Mouse (Mus musculus) heart, embryonic 16.5 days (tissue): ENCODE results near the gene Dscam. TPM values are rescaled to one million over a fixed set of nuclear protein-coding genes. Genes with fewer than 3 reads are reported as not detected.

Experiments
- ATAC-seq: fragments of 200-750 bp; cut with Nextera tagmentation; replicated peaks from 2 replicates; pipeline ENCODE4 v1.8.0; 2017; ENCODE audit warnings: moderate number of reproducible peaks; ENCODE audit not compliant: insufficient read depth, low FRiP score; ENCODE audit errors: extremely low read depth
- H3K27ac ChIP-seq: fragments of 300-500 bp; sonication (generic); 2 replicates; pipeline ENCODE4 v1.5.1; 2014; ENCODE audit warnings: mild to moderate bottlenecking, low read length, control low read depth, moderate library complexity
- H3K27me3 ChIP-seq: fragments of 300-500 bp; sonication (generic); 2 replicates; pipeline ENCODE4 v1.6.1; 2014; ENCODE audit warnings: low read length, mixed read lengths; ENCODE audit not compliant: control insufficient read depth, insufficient read depth
- H3K36me3 ChIP-seq: fragments of 300-500 bp; sonication (generic); 2 replicates; pipeline ENCODE4 v1.6.1; 2014; ENCODE audit not compliant: control insufficient read depth, insufficient read depth
- H3K4me1 ChIP-seq: fragments of 300-500 bp; sonication (generic); 2 replicates; pipeline ENCODE4 v1.6.1; 2014; ENCODE audit warnings: low read length, mixed read lengths; ENCODE audit not compliant: control insufficient read depth, insufficient read depth
- H3K4me2 ChIP-seq: fragments of 300-500 bp; sonication (generic); 2 replicates; pipeline ENCODE4 v1.6.1; 2014; ENCODE audit warnings: low read depth, mild to moderate bottlenecking, control low read depth, low read length
- H3K4me3 ChIP-seq: fragments of 300-500 bp; sonication (generic); 2 replicates; pipeline ENCODE4 v1.5.1; 2014; ENCODE audit warnings: mild to moderate bottlenecking, control low read depth, low read length
- H3K9ac ChIP-seq: fragments of 300-500 bp; sonication (generic); 2 replicates; pipeline ENCODE4 v1.6.1; 2014; ENCODE audit warnings: low read length, control low read depth
- H3K9me3 ChIP-seq: fragments of 300-500 bp; sonication (generic); replicated peaks from 2 replicates; pipeline ENCODE4 v1.6.1; 2016; ENCODE audit warnings: low read length; ENCODE audit not compliant: control insufficient read depth
- WGBS: fragments of 180-500 bp; shearing (Covaris S2); extraction: QIAGEN DNeasy Blood & Tissue Kit; methylation state at CpG from one replicate; pipeline ENCODE4 v1.1.7; 2014; 5-methylcytosine and 5-hydroxymethylcytosine counted together
- polyA plus RNA-seq: library from polyadenylated mRNA; unstranded; fragments of >200 nt; fragmentation: Nextera tagmentation; extraction: Ambion mirVana; gene quantifications from 2 replicates; pipeline ENCODE4 v1.2.1, GENCODE M21; 2015

Gene Dscam
- polyA plus RNA-seq, 1 experiment from 2014 or later: not detected

DNA sequence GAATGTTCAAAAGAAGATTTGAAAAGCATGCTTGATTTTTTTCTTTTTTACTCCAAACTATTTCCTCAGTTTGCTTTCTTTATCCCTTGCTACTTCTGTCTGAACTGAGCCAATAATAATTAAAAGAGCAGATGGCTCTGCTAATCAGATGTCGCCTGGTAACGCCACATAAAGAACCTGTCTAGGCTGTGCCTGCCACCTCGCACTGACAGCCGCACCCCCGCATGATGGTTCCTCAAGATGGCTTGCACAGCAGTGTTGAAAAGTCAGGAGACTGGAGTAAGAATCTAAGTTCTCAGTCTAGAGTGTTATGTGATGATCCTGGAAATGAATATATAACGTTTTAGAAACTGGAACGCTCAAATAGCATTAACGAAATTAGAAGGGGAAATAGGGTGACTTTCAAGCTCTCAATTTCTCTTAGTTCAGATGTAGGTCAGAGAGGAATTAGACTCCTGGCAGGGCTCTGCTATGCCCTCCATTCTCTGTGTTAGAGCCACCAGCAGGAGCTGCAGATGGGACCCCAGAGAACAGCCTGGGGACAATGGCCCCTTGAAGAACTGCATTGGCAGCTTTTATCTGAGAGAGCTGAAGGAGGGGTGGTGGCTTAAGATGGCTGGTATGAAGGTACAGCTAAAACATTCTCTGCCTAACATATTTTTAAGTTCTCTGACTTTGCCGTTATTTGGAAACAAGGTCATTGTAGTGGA is 326.7 kb downstream of the Dscam start:
- Histone ChIP-seq H3K4me1 (no peaks in the 10 kb centered on the region), H3K4me3 (no peak overlapping the region), H3K36me3 (no peaks in the 10 kb centered on the region), H3K9ac (no peak overlapping the region), H3K4me2 (no peak overlapping the region), H3K9me3 (no peaks in the 10 kb centered on the region), H3K27me3 (no peaks in the 10 kb centered on the region), H3K27ac (no peak overlapping the region)
- no peak for ATAC-seq
- WGBS: 61% methylated on average over 9 of the region's 9 CpGs

DNA sequence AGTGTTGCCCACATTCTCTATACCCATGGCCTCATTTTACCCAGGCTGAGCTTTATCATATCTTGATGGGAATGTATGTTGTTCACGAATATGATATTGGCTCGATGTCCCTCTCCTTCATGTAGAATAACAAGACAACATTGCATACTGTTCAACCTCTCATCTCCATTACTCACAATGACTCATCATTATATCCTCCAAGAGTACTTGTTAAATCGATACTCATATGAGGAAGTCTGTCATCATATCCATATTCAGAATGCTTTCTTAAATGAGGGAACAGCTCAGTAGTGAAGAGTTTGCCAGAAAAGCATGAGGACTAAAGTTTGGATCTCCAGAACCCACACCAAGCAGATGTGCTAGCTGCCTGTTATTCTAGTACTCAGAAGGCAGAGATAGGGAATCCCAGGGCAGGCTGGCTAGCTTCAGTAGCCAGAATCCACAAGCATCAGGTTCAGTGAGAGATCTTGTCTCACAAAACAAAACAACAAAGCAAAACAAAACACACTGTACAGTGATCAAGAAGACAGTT is 327.7 kb downstream of the Dscam start:
- no peak overlapping the region for H3K9ac ChIP-seq
- no peaks in the 10 kb centered on the region for H3K4me1 ChIP-seq
- H3K4me2 ChIP-seq: no peak overlapping the region
- no peak overlapping the region for H3K4me3 ChIP-seq
- ATAC-seq: no peak
- no peaks in the 10 kb centered on the region for H3K36me3 ChIP-seq
- H3K27ac ChIP-seq: no peak overlapping the region
- no peaks in the 10 kb centered on the region for H3K27me3 ChIP-seq
- 79% methylated on average over 3 of the region's 3 CpGs for WGBS
- H3K9me3 ChIP-seq: no peaks in the 10 kb centered on the region

DNA sequence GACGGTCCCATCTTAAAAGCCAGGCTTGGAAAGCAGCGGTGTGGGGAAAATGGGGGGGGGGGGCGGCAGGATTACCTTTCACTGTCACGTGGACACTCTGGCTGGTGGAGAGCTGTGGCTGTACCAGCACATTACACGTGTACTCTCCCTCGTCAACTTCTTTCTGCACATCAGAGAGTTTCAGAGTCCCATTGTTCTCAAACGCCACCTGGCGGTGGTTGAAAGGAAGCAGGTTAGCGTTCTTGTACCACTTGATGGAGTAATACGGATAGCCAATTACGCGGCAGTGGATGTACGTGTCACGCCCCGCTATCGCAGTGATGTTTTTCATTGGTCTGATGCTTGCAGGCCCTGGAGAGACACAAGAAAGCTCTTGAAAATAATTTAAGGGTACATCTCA is 350.9 kb downstream of the Dscam start:
- H3K27me3 ChIP-seq: no peaks in the 10 kb centered on the region; the same call in 1 of the 2 replicates
- no peak for ATAC-seq
- no peaks in the 10 kb centered on the region for H3K36me3 ChIP-seq
- WGBS: 23% methylated on average over 16 of the region's 16 CpGs
- no peak overlapping the region for H3K9ac ChIP-seq
- H3K4me3 ChIP-seq: no peak overlapping the region
- no peaks in the 10 kb centered on the region for H3K4me1 ChIP-seq
- no peak overlapping the region for H3K27ac ChIP-seq
- H3K9me3 ChIP-seq: no peaks in the 10 kb centered on the region
- H3K4me2 ChIP-seq: no peak overlapping the region

DNA sequence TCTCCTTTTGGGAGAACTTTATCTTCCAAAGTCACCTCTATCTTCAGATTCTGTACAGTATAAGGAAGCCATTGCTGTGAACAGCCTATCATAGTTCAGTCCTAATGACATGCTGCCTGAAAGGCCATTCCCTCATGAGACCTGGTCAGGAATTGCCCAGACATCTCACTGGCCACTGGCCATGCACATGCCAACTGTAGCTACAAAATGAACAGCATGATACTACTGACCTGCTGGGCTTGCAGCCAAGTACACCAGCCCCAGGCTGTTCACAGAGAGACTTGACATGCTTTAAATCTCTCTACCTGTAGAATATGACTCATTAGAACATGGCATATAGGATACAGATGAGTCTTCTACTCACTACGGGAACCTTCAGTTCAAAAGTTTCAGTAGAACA is 364.3 kb downstream of the Dscam start:
- peak; percentile 69 for ATAC-seq
- H3K9ac ChIP-seq: no peak overlapping the region

DNA sequence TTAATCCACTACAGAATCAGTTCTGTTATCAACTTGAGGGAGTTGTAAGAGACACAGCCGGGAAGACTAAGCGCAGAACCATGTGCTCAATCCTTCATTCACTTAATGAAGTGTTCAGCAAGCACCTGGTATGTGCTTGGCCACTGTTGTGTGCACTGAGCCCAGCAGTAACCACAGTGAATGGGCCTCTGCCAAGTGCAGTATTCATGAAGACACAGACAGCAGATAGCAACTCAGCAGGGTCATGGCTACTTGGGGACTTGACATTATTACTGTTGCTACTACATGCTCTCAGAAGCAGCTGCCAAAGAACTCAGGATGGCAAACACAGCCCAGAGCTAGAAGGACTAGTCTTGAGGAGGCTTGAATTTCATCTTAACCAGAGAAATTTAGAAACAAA is 367.9 kb downstream of the Dscam start:
- Histone ChIP-seq H3K27ac (no peak overlapping the region), H3K9me3 (no peaks in the 10 kb centered on the region), H3K4me3 (no peak overlapping the region), H3K27me3 (no peaks in the 10 kb centered on the region), H3K4me1 (peaks cover 10% of the 10 kb centered on the region), H3K9ac (no peak overlapping the region), H3K4me2 (no peak overlapping the region), H3K36me3 (no peaks in the 10 kb centered on the region)
- ATAC-seq: no peak
- 68% methylated on average over 2 of the region's 2 CpGs for WGBS

More for the DNA sequence above, 364.3 kb downstream of the Dscam start:
- Histone ChIP-seq H3K36me3 (no peaks in the 10 kb centered on the region), H3K4me1 (peaks cover 10% of the 10 kb centered on the region), H3K27me3 (no peaks in the 10 kb centered on the region), H3K9me3 (no peaks in the 10 kb centered on the region), H3K4me3 (no peak overlapping the region), H3K27ac (no peak overlapping the region), H3K4me2 (no peak overlapping the region)
- 68% methylated on average over 1 of the region's 1 CpGs for WGBS

DNA sequence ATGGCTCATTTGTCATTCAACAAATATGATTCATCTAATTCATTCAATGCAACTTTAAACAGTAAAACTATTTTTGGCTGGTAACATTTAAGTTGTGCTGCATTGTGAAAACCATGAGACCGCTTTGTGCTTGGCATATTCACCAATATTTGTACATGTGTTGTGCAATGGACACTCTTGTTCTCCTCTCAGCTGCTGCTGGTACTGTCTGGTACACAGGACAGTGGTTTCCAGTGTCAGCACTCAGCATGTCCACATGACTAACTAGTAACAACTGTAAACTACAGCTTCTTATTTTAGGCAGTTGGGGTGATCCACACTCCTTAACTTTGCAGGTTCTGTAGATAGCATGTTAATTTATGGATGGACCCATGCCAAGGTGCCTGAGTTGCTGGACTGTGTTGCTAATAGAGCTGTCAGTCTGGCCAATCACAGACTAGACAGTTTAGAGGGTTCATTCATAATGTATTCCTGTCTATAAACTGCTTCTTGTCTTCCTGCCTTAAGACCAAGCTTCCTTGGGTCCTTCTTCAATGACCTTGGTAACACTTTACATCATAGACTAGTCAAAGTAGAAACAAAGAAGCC is 368.8 kb downstream of the Dscam start:
- H3K4me3 ChIP-seq: no peak overlapping the region

DNA sequence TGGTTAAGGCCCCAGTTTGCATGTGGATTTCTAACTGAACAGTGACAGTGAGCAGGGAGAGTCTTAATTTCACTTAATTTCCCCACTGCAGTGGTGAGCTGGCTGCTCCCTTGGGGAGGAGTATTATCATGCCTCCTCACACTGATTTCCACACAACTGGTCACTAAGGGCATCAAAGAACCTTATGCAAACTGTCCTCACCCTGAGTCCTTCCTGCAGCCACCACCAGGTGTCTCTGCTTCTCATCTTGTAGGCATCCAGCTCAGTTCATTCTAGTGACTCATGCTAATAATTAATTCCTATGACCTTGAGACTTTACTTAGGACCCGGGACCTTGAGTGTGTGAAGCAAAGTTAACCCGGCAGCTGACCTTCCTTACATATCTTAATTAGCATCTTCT is 375.1 kb downstream of the Dscam start:
- H3K4me2 ChIP-seq: no peak overlapping the region
- no peaks in the 10 kb centered on the region for H3K36me3 ChIP-seq
- H3K4me1 ChIP-seq: no peaks in the 10 kb centered on the region
- 27% methylated on average over 2 of the region's 2 CpGs for WGBS
- H3K9ac ChIP-seq: no peak overlapping the region
- H3K27me3 ChIP-seq: no peaks in the 10 kb centered on the region
- ATAC-seq: no peak
- no peak overlapping the region for H3K27ac ChIP-seq
- no peaks in the 10 kb centered on the region for H3K9me3 ChIP-seq
- no peak overlapping the region for H3K4me3 ChIP-seq

More for the DNA sequence above, 368.8 kb downstream of the Dscam start:
- H3K27ac ChIP-seq: no peak overlapping the region
- H3K4me2 ChIP-seq: no peak overlapping the region
- no peaks in the 10 kb centered on the region for H3K27me3 ChIP-seq
- WGBS: 89% methylated on average over 1 of the region's 1 CpGs
- H3K4me1 ChIP-seq: peaks cover 5% of the 10 kb centered on the region; the same call in 1 of the 2 replicates
- H3K9me3 ChIP-seq: no peaks in the 10 kb centered on the region
- no peak overlapping the region for H3K9ac ChIP-seq
- no peak for ATAC-seq
- no peaks in the 10 kb centered on the region for H3K36me3 ChIP-seq

DNA sequence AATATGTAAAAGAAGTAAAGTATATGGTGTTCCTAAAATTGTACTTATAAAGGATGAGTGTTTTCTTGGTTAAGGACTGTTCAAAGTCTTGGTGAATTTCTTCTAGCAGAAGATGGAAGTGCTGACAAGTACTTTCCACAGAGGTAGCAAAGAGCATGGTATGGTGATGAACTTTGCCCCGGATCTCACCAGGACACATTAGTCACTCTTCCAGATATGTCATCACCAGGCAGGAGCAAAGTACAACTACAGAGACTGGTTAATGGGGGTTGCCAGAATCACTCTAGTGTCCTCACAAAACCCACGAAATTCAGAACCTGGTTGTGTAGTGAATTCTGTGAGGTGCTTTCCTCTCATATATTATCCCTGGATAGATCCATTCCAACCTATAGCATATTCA is 379.2 kb downstream of the Dscam start:
- Histone ChIP-seq H3K9me3 (no peaks in the 10 kb centered on the region), H3K9ac (no peak overlapping the region), H3K36me3 (no peaks in the 10 kb centered on the region), H3K27ac (no peak overlapping the region), H3K4me3 (no peak overlapping the region), H3K27me3 (no peaks in the 10 kb centered on the region), H3K4me1 (no peaks in the 10 kb centered on the region), H3K4me2 (no peak overlapping the region)
- 42% methylated on average over 2 of the region's 2 CpGs for WGBS
- ATAC-seq: no peak

DNA sequence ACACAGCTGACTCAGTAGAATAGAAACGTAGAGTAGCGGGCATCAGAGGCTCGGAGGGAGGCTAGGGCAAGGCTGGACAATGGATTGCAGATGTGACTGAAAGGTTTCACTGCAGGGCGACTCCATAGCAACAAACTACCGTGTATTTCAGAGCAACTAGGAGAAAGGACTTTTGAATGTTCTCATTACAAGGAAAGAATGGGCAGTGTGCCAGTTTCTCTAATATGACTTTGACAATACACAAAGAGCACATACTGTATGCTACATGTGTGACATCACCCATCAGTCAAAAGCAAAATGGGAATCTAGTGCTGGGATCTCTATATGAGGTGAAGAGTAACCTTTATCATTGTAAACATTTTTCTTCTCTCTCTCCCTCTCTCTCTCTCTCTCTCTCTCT is 382.3 kb downstream of the Dscam start:
- Histone ChIP-seq H3K4me2 (no peak overlapping the region), H3K4me3 (no peak overlapping the region), H3K27ac (no peak overlapping the region), H3K27me3 (no peaks in the 10 kb centered on the region), H3K36me3 (no peaks in the 10 kb centered on the region), H3K9me3 (no peaks in the 10 kb centered on the region), H3K4me1 (no peaks in the 10 kb centered on the region), H3K9ac (no peak overlapping the region)
- ATAC-seq: no peak
- WGBS: 68% methylated on average over 5 of the region's 5 CpGs
